In the genomic region with DNA sequence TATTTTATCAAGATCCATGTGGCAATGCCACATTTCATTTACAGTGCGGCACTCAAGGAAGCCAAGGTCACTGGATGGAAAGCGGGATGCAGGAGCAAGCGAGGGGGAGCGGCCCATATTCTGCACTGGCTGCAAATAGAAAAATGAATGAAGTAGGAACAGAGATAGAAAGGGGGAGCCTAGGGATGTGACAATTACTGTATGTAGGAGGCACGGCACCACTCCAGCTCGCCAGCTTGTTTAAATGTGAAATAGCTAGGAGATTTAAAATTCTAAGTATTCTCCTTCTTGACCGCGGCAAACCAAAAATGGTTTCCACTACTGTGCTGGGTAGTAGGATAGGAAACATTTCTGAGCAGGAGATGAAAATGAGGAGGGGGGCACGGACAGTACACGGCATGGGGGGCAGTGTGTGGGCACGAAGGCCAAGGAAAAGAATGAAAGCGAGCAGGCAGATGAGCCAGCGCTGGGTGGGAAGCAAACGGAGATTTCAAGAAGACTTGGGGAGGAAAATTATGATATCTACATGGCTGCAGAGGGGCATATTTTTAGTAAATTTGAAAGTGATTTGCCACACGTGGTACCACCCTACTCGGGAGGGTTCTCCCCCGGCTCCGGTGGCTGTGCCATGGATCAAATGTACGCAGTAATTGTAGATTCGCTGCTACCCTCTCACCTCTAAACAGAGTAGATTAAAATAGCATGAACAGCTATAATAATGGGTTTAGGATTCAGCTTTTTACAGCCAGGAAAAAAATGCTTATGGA, we compare ENCODE assay signal across 14 mouse cellular contexts.
DNase-seq lines count a peak whose midpoint lies in the region; ATAC-seq lines count a peak whose summit lies in the region.
"Had no signal": no experiment of that assay in that cellular context is flagged by ENCODE, and none has a peak within 500 bp of the region (broad histone marks: within the 10 kb centered on the region; RNA-seq: fewer than 3 reads in every experiment).

No protein-coding gene starts in this region.

- no peaks in the 10 kb centered on the region for H3K9me3 ChIP-seq in midbrain, embryonic 14.5 days (ENCODE audit: control insufficient read depth, low read length)
- no peaks in the 10 kb centered on the region for H3K9me3 ChIP-seq in midbrain, embryonic 16.5 days (replicated peaks; ENCODE audit: control insufficient read depth, low read length, poor library complexity, severe bottlenecking)
- no peaks in the 10 kb centered on the region for H3K9me3 ChIP-seq in midbrain, embryonic 15.5 days
- H3K9me3 ChIP-seq: heart, embryonic 12.5 days had no signal

- H3K4me2 ChIP-seq in midbrain, embryonic 14.5 days (ENCODE audit: low read length) = no peak overlapping the region
- no peak overlapping the region for H3K4me2 ChIP-seq in midbrain, embryonic 16.5 days (ENCODE audit: low read length)
- no peak overlapping the region for H3K4me2 ChIP-seq in midbrain, embryonic 15.5 days
- H3K4me2 ChIP-seq: heart, embryonic 12.5 days had no signal

- no peak overlapping the region for H3K4me3 ChIP-seq in midbrain, embryonic 14.5 days (replicated peaks; ENCODE audit: low read depth, low read length)
- no peak overlapping the region for H3K4me3 ChIP-seq in midbrain, embryonic 16.5 days (ENCODE audit: low read depth, low read length)
- no peak overlapping the region for H3K4me3 ChIP-seq in midbrain, embryonic 15.5 days
- H3K4me3 ChIP-seq: heart, embryonic 12.5 days had no signal

- H3K27me3 ChIP-seq in midbrain, embryonic 14.5 days (ENCODE audit: control insufficient read depth, insufficient read depth, low read length) = no peaks in the 10 kb centered on the region
- no peaks in the 10 kb centered on the region for H3K27me3 ChIP-seq in midbrain, embryonic 16.5 days (ENCODE audit: control insufficient read depth, insufficient read depth, low read depth, low read length)
- H3K27me3 ChIP-seq in midbrain, embryonic 15.5 days (replicated peaks) = no peaks in the 10 kb centered on the region

- 0 out of 2 replicates have a peak overlapping the region, but pooled peaks have one; percentile 32 for H3K27ac ChIP-seq in midbrain, embryonic 14.5 days (replicated peaks; ENCODE audit: low read depth, low read length)
- H3K27ac ChIP-seq in midbrain, embryonic 16.5 days (ENCODE audit: low read length) = no peak overlapping the region
- H3K27ac ChIP-seq in midbrain, embryonic 15.5 days = peak overlapping the region; percentile 31; the same call in 1 of the 2 replicates

- 86% methylated on average over 20 of the region's 20 CpGs for WGBS in midbrain, embryonic 14.5 days
- WGBS in midbrain, embryonic 16.5 days = 75% methylated on average over 20 of the region's 20 CpGs
- 80% methylated on average over 20 of the region's 20 CpGs for WGBS in midbrain, embryonic 15.5 days

- no peak for ATAC-seq in midbrain, embryonic 14.5 days (ENCODE audit: low FRiP score, low TSS enrichment)
- no peak for ATAC-seq in midbrain, embryonic 16.5 days
- no peak for ATAC-seq in midbrain, embryonic 15.5 days (replicated peaks)
- ATAC-seq: inflammation-experienced regulatory T-cells, adult 6 months; Patski had no signal

- peak; percentile 63 to 78 for DNase-seq in frontal cortex, adult 2 months (ENCODE audit: extremely low spot score in 1 of 2, low spot score in 1 of 2)
- DNase-seq in frontal cortex, postnatal 10 days (ENCODE audit: low spot score in 2 of 2) = no peak
- no peak for DNase-seq in midbrain, embryonic 14.5 days
- DNase-seq in telencephalon, adult 2 months (ENCODE audit: low read depth, low spot score) = peak; percentile 74
- no peak for DNase-seq in embryo, embryonic 11 days
- DNase-seq in urinary bladder, postnatal 36 days (ENCODE audit: low spot score in 2 of 2) = no peak
- DNase-seq: cerebellum, adult 11-12 months; gastrocnemius, postnatal 25 days; heart, postnatal 36 days had no signal

- H3K4me1 ChIP-seq in midbrain, embryonic 14.5 days (ENCODE audit: control insufficient read depth, insufficient read depth, low read length) = no peaks in the 10 kb centered on the region
- H3K4me1 ChIP-seq in midbrain, embryonic 16.5 days (ENCODE audit: control insufficient read depth, insufficient read depth, low read length) = peaks cover 4% of the 10 kb centered on the region; the same call in 1 of the 2 replicates
- peaks cover 6% of the 10 kb centered on the region; the same call in 1 of the 2 replicates for H3K4me1 ChIP-seq in midbrain, embryonic 15.5 days
- H3K4me1 ChIP-seq: heart, embryonic 12.5 days had no signal

- no peak overlapping the region for H3K9ac ChIP-seq in midbrain, embryonic 14.5 days (replicated peaks; ENCODE audit: low read length)
- no peak overlapping the region for H3K9ac ChIP-seq in midbrain, embryonic 16.5 days (ENCODE audit: low read depth, low read length)
- H3K9ac ChIP-seq in midbrain, embryonic 15.5 days = no peak overlapping the region
- H3K9ac ChIP-seq: heart, embryonic 12.5 days had no signal

- no peaks in the 10 kb centered on the region for H3K36me3 ChIP-seq in midbrain, embryonic 14.5 days (ENCODE audit: control insufficient read depth, insufficient read depth, low read length)
- H3K36me3 ChIP-seq in midbrain, embryonic 16.5 days (ENCODE audit: control insufficient read depth, insufficient read depth, low read length) = no peaks in the 10 kb centered on the region
- no peaks in the 10 kb centered on the region for H3K36me3 ChIP-seq in midbrain, embryonic 15.5 days (replicated peaks)
- H3K36me3 ChIP-seq: heart, embryonic 12.5 days had no signal

Comparison
In these comparisons a context has a peak if more than half of its experiments do, and no peak if none do; other contexts are left out.
1. DNase-seq: peak in frontal cortex, adult 2 months (2 of 2) and telencephalon, adult 2 months (single experiment); none in frontal cortex, postnatal 10 days (0 of 2), midbrain, embryonic 14.5 days (single experiment), embryo, embryonic 11 days (single experiment) and urinary bladder, postnatal 36 days (0 of 2).